Mouse (Mus musculus) lung, postnatal 4 days (tissue): ENCODE measurements at regions not wholly inside any gene's neighbourhood (a gene's known extent, or its start where the extent isn't known, plus 50 kb on each side); places are given as distances from the start of the nearest gene placed in this dataset.

Experiments used
- DNase-seq, 2 experiments: peaks; one replicate each; pipeline ENCODE4 v3.0.0; 2021

- DNase-seq: no peak
Observed at GRCm38 (mm10) chr10:29921658-29922057, 278.7 kb downstream of the Cenpw start.

DNA sequence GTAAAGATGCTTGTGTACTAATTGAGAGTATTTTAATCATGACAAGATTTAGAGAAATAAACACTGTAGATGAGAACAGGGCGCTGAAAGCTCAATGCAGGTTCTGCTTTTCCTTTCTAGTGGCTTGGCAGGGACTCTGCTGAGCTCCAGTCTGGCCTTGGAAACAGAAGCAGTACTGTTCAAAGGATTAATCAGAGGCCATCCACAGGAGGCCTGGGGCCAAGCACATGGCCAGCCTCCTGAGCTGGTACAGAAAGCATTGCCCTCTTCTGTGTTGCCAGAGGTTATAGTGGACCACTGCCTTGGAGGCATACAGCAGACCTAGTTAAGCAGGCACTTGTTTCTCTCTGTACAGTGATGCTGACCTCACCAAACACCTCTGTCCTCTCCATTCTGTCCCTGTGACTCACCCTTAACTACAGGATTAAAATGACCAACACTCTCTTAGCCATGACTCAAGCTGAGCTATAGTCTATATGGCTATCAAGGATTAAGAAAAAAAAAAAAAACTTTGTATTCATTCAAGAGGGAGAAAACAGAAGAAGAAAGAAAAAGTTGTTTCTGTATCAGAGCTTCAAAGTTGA lies 302.5 kb downstream of the Cenpw start:
- DNase-seq: no peak

- DNase-seq: no peak
Observed at GRCm38 (mm10) chr10:29864566-29864965, 328.9 kb upstream of the Rspo3 start.

- no peak for DNase-seq
Observed at GRCm38 (mm10) chr10:29855749-29856313, 320.2 kb upstream of the Rspo3 start.

DNA sequence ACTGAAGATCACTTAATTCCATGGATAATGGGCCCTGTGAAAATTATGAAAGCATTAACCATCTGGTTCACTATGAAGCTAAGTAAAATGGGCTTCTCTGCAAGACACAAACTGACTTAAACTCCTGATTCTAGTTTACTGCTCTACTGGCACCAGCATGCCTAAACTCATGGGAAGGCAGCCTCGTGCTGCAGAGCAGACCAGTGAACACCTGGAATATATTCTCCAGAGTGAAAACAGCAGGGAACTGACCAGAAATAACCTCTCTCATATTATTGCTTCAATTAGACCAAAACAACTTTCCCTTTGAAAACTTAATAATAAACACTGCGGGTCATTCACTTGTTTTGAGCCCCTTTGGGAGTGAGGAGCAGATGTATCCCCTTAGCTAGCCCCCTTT lies 316.8 kb upstream of the Rspo3 start:
- DNase-seq: no peak

DNA sequence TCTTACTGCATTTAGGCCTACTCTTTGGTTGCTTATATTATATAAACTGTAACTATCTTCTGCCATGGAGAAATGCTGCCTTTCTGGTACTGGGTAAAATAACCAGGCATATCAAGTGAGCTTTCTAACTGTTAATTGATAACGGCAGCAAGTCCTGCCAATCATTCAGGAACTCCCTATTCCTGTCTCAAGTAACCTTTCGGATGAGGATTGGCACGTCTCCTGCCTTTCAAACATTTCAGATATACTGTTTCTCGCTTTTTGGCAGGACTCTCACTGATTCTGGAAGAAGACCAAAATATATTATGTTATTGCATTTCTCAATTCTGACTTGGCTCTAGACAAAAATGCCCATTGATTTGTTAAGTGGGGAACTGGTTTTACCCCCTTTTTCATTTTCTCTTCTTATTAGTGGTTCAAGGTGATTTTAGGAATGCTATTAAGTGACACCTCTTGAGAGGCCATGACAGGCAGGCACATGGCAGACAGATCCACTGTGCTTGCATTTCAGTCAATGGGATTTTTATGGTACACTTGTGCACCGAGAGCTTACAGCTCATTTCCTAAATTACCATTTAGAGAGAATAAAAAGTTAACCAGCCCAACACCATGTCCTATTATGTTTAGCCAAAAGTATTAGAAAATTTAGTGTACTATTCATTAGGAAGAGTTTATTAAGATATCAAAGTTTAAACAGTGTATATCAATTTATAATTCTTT lies 289.4 kb upstream of the Rspo3 start:
- no peak for DNase-seq

DNA sequence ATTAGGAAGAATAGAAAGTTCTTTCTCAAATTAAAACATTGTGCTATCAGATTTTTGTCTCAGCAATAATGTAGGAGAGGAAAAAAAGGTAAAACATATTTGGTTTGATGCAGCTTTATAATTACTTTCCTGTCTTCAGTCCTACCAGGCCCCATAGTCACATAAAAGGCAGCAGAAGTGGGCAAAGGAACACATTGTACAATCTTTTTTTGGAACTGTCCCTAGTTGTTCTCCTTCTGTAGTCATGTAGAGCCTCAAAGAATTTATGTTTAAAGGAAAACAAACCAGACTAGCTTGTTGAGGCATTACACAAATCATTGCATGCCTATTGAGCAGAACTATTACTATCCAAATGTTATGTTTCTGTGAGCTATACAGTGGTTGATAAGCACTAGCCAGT lies 288.7 kb upstream of the Rspo3 start:
- no peak for DNase-seq

DNA sequence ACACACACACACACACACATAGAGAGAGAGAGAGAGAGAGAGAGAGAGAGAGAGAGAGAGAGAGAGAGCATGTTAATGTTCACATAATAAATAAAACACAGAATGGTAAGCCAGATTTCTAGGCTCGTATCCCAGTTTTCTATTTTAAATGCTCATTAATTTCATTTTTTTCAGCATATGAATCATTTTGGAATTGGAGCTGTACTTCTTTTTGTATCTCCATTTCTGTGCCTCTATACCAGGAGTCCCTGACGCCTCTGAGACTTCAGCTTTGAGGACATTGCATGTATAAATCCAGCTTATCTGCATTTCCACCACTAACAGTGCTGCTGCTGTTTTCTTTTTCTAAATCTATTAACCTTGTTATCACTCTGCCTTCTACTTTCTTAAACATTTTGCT lies 287.5 kb upstream of the Rspo3 start:
- DNase-seq: no peak

DNA sequence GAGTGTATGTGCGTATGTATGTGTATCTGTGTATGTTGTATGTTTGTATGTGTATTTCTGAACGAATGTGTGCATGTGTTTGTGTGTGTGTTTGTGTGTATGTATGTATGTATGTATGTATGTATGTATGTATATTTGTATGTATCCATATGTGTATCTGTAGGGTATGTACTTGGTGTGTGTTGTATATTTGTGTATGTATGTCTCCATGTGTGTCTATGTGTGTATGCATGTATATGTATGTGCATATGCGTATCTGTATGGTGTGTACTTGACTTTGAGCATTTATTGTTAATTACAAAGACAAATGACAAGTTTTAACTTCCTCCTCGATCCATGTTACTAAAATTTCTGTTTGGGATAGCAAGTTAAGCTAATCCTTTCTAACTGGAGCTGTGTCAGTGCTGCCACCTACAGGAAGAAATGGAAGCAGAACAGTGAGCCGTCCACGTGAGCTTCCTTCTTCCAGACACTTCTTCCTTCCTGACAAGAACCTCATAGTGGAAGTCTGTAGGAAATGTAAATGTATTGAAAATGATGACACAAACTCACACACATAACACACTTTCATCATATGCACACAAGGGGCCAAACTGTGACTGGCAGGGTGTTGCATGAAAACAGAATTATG lies 268.4 kb upstream of the Rspo3 start:
- DNase-seq: peak; percentile 18 to 34

DNA sequence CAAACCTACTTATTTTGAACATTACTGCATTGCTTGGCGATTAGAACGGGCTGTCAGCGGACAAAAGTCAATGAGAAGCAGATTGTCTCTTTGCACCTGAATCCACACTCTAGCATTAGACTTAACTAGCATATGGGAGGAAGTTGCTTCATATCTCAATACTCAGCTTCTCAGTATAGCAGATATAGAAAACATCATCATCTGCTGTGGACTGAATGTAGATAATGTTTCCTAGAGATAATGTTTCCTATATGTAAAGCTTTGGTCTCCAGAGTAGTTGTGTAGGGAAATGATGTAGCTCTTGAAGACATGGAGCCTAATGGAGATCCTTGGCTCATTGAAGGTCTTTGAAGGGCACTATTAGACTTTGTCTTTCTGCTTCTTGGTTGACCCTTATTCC lies 267.0 kb upstream of the Rspo3 start:
- no peak for DNase-seq

DNA sequence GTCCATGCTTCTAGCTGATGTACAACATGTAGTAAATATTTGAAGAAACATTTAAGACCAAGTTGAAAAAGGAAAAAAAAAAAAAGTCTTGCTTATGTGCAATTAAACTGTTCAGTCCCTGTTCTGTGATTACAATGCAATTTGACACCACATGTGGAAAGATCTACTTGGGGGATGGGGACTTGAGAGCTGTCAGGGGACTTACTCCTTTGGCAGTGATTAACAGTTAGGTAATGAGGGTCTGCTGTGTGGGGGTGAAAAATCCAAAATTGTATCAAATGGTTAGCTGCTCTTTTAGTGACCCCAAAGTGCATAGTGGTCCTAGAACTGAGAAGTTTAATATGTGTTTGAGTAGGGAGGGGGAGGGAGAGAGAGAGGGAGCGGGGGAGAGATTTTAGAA lies 259.0 kb upstream of the Rspo3 start:
- no peak for DNase-seq

GRCm38 (mm10) chr10:29786220-29786810 lies 250.6 kb upstream of the Rspo3 start:
- DNase-seq: no peak

- no peak for DNase-seq
Observed at GRCm38 (mm10) chr10:29736677-29737076, 201.0 kb upstream of the Rspo3 start.

- no peak for DNase-seq
Observed at GRCm38 (mm10) chr10:29725319-29725718, 189.7 kb upstream of the Rspo3 start.

DNA sequence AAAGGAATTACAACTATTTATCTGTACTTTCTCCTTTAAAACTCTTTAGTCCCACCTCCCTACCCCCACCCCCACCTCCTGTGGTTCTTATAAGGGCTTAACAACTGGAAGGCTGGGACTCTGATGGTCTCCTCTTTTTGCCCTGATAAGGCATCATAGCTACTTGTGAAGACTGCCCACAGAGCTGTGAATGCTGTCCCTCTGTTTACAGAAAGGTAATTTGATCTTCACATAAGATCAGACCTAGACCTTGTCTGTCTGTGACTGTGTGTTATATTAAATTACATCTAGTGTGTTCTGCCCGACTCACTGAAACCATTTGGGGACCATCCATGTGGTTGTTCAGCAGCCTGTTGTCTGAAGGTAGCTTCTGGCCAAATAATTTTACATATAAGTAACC lies 175.3 kb upstream of the Rspo3 start:
- no peak for DNase-seq

GRCm38 (mm10) chr10:29708653-29709052 lies 173.0 kb upstream of the Rspo3 start:
- no peak for DNase-seq

DNA sequence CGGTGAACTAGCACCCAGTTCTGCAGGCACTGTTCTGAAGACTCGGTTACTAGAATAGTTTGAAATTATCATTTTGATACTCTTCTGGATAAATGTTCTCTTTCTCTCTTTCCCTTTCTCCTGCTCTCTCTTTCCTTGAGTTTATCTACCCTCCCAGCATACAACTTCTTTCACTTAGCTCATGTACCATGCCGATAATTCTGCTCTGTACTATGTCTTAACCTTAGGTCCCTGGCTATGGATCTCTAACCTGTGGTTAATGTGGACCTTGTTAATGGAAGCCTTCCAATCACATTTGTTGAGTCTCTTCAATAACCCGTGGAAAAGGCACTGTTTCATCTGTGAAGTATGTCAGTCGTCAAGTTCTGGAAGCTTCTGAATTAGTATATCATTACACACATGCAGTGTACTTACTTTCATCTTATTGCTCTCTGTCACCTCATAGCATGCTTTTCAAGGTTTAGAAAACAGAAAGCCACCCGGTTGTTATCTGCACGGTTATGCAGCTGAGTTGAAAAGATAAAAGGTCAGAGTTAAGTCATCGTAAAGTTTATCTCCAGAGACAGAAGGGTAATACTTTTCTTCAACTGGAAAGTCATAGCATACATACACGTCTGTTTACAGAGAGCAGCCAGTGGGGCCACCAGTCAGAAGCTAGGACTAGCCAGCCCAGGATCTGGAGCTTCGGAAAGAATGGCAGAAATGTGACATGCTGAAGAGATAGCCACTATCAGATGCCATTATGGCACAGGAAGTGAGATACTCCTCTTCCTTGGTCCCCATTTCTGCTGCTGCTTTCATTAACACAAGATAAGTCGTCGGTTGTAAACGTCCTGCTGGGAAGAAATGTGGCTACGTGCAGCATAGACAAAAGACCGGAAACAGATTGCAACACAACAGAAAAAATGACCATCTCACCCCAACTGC lies 157.6 kb upstream of the Rspo3 start:
- DNase-seq: no peak

DNA sequence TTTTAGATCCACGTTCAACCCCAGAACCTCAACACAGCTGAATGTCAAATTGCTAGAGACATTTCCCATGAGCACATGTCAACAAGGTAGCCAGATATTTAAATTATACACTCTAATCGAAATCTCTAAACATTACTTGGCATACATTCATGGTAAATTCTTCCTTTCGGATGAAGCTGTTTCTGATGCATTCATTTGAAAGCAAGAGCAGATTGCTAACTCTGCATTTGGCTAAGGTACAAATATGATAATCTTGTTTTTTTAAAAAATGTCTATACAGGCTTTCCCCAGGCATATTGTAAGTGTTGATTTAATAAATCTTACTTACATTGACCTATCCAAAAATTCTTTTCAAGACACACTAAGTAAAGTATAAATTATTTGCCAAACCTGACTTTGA lies 153.9 kb upstream of the Rspo3 start:
- no peak for DNase-seq

- DNase-seq: no peak
Observed at GRCm38 (mm10) chr10:29686982-29687381, 151.3 kb upstream of the Rspo3 start.

- no peak for DNase-seq
Observed at GRCm38 (mm10) chr10:29674377-29674776, 138.7 kb upstream of the Rspo3 start.

- DNase-seq: no peak
Observed at GRCm38 (mm10) chr10:29661752-29662151, 126.1 kb upstream of the Rspo3 start.

GRCm38 (mm10) chr10:29640249-29640648 lies 104.6 kb upstream of the Rspo3 start:
- DNase-seq: no peak

DNA sequence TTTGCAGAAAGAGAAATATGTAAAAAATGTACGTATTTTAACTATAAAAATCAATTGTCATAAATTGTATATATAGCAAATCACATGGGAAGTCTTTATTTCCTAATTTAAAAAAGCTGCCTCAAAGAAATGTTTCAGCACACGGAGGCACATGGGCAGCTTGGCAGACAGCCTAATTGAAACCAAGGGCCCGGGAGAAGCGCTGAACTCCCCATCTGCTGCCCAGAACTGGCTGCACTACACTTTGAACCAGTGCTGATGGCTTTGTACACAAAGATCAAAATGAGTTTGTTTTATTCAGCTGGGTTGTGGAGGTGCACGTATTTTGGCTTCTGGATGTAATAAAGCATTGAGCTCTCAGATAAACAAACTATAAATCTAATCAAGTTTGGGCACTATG lies 100.2 kb upstream of the Rspo3 start:
- no peak for DNase-seq
